Mouse (Mus musculus) thymus, postnatal 10 days (tissue): ENCODE results near the gene Gps2.
"Not testable (repeated sequence)": the region's sequence is repeated elsewhere in the genome, so short reads cannot be mapped to it uniquely, and the experiment has no call there.

Source experiments
- DNase-seq, 2 experiments: peaks; one replicate each; pipeline ENCODE4 v3.0.0; 2021; ENCODE audit warnings: low spot score in 2 of 2

Gene Gps2

GRCm38 (mm10) chr11:69936156-69936555, 22.5 kb downstream of the Gps2 start:
- no peak for DNase-seq

- DNase-seq = no peak
Measured at GRCm38 (mm10) chr11:69936714-69937347, 23.1 kb downstream of the Gps2 start.

GRCm38 (mm10) chr11:69937385-69937784, 23.7 kb downstream of the Gps2 start:
- no peak for DNase-seq

- no peak for DNase-seq
Measured at GRCm38 (mm10) chr11:69937834-69938233, 24.1 kb downstream of the Gps2 start.

GRCm38 (mm10) chr11:69938401-69938979, 24.8 kb downstream of the Gps2 start:
- DNase-seq = no peak

GRCm38 (mm10) chr11:69939181-69939580, 25.5 kb downstream of the Gps2 start:
- no peak for DNase-seq

GRCm38 (mm10) chr11:69939731-69940130, 26.0 kb downstream of the Gps2 start:
- no peak for DNase-seq

GRCm38 (mm10) chr11:69940962-69941361, 27.3 kb downstream of the Gps2 start:
- DNase-seq = no peak

- DNase-seq = no peak
Measured at GRCm38 (mm10) chr11:69945216-69945615, 31.5 kb downstream of the Gps2 start.

- no peak for DNase-seq
Measured at GRCm38 (mm10) chr11:69945997-69946891, 32.6 kb downstream of the Gps2 start.

GRCm38 (mm10) chr11:69947337-69948065, 33.8 kb downstream of the Gps2 start:
- DNase-seq = no peak

- DNase-seq = peak; percentile 91 to 95
Measured at GRCm38 (mm10) chr11:69948066-69948762, 34.5 kb downstream of the Gps2 start, which contains the start of gene Slc2a4. Gene Slc2a4 (minus strand): TSS chr11:69948188.

GRCm38 (mm10) chr11:69948763-69949150, 35.1 kb downstream of the Gps2 start:
- DNase-seq = peak; percentile 74 to 90

GRCm38 (mm10) chr11:69950807-69951459, 37.2 kb downstream of the Gps2 start:
- peak in 1 of 2 experiments; percentile 47 for DNase-seq

- no peak for DNase-seq
Measured at GRCm38 (mm10) chr11:69952274-69952673, 38.6 kb downstream of the Gps2 start.

GRCm38 (mm10) chr11:69953267-69953915, 39.7 kb downstream of the Gps2 start:
- DNase-seq = no peak

- not testable (repeated sequence) for DNase-seq
Measured at GRCm38 (mm10) chr11:69955618-69956017, 41.9 kb downstream of the Gps2 start.

GRCm38 (mm10) chr11:69956218-69956617, 42.5 kb downstream of the Gps2 start:
- no peak for DNase-seq

- no peak for DNase-seq
Measured at GRCm38 (mm10) chr11:69960616-69961015, 46.9 kb downstream of the Gps2 start.

- no peak for DNase-seq
Measured at GRCm38 (mm10) chr11:69961841-69962240, 48.2 kb downstream of the Gps2 start.
